Mouse (Mus musculus) hindbrain, embryonic 13.5 days (tissue): Measurements from ENCODE around the gene Adora1. TPM values are rescaled to one million over a fixed set of nuclear protein-coding genes. Genes with fewer than 3 reads are reported as not detected.
A peak's percentile ranks its signal among the peaks of the same experiment; 100 is the strongest.

Source experiments
- ATAC-seq: fragments of 200-750 bp; cut with Nextera tagmentation; 2 replicates; pipeline ENCODE4 v1.8.0; 2017; ENCODE audit warnings: moderate TSS enrichment; ENCODE audit not compliant: low FRiP score
- H3K27ac ChIP-seq: fragments of 300-500 bp; sonication (generic); 2 replicates; pipeline ENCODE4 v1.5.1; 2015; ENCODE audit warnings: inconsistent platforms, mild to moderate bottlenecking, moderate library complexity
- H3K27me3 ChIP-seq: fragments of 300-500 bp; sonication (generic); 2 replicates; pipeline ENCODE4 v1.6.1; 2015; ENCODE audit warnings: mild to moderate bottlenecking, inconsistent platforms
- H3K36me3 ChIP-seq: fragments of 300-500 bp; sonication (generic); 2 replicates; pipeline ENCODE4 v1.6.1; 2015; ENCODE audit warnings: mild to moderate bottlenecking, inconsistent platforms
- H3K4me1 ChIP-seq: fragments of 300-500 bp; sonication (generic); replicated peaks from 2 replicates; pipeline ENCODE4 v1.6.1; 2015; ENCODE audit warnings: inconsistent platforms
- H3K4me2 ChIP-seq: fragments of 300-500 bp; sonication (generic); 2 replicates; pipeline ENCODE4 v1.6.1; 2015; ENCODE audit warnings: inconsistent platforms, mild to moderate bottlenecking, moderate library complexity
- H3K4me3 ChIP-seq: fragments of 300-500 bp; sonication (generic); 2 replicates; pipeline ENCODE4 v1.5.1; 2015; ENCODE audit warnings: mild to moderate bottlenecking, inconsistent platforms
- H3K9ac ChIP-seq: fragments of 300-500 bp; sonication (generic); 2 replicates; pipeline ENCODE4 v1.6.1; 2015; ENCODE audit warnings: mild to moderate bottlenecking, inconsistent platforms
- H3K9me3 ChIP-seq: fragments of 300-500 bp; sonication (generic); 2 replicates; pipeline ENCODE4 v1.6.1; 2016; ENCODE audit warnings: inconsistent platforms
- WGBS: fragments of 180-500 bp; shearing (Covaris S2); methylation state at CpG from one replicate; pipeline ENCODE4 v1.1.7; 2015; 5-methylcytosine and 5-hydroxymethylcytosine counted together
- polyA plus RNA-seq: library from polyadenylated mRNA; unstranded; fragments of >200 nt; fragmentation: Nextera tagmentation; extraction: Ambion mirVana; gene quantifications from 2 replicates; pipeline ENCODE4 v1.2.1, GENCODE M21; 2015

Gene Adora1
- polyA plus RNA-seq, 1 experiment from 2014 or later = 10.2 TPM

GRCm38 (mm10) chr1:134234455-134235390 lies 508 bp downstream of the Adora1 start:
- no peaks in the 10 kb centered on the region for H3K9me3 ChIP-seq
- H3K4me1 ChIP-seq = peaks cover 46% of the 10 kb centered on the region
- H3K9ac ChIP-seq = peak overlapping the region; percentile 74
- H3K27ac ChIP-seq = peak overlapping the region; percentile 35; the same call in 1 of the 2 replicates
- peak; percentile 65 for ATAC-seq
- peak overlapping the region; percentile 52 for H3K4me3 ChIP-seq
- H3K4me2 ChIP-seq = peak overlapping the region; percentile 86
- H3K36me3 ChIP-seq = no peaks in the 10 kb centered on the region
- H3K27me3 ChIP-seq = peaks cover 57% of the 10 kb centered on the region
- WGBS = under 1% methylated on average over 41 of the region's 41 CpGs

DNA sequence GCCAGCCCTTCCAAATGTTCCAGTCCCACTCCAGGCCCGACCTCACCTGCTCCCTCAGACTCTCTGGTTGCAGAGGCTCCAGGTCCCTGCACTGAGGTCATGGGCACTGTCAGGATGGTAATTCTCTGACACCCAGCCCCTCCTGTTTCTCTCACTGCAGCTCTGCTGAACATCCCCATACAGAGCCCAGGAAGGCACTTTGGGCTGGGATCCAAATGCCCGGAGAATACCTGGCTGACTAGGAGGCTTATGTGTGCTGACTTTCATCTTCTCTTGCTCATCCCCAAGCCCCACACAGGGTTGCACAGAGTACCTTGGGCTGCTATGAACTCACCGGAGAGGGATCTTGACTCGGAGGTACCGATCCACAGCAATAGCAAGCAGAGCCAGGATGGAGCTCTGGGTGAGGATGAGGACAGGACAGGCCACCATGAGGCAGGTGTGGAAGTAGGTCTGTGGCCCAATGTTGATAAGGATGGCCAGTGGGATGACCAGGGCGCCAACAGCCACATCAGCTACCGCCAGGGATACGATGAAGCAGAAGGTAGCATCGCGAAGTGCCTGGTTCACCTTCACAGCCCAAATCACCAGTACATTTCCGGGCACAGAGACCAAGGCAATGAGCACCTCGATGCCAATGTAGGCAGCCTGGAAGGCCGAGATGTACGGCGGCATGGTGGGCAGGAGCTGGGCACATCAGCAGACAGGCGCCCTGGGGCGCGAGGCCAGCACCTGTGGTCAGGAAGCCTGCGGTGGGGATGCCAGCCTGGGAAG lies 1.4 kb downstream of the Adora1 start:
- no peak for ATAC-seq
- peak overlapping the region; percentile 52 for H3K4me3 ChIP-seq
- peaks cover 46% of the 10 kb centered on the region for H3K4me1 ChIP-seq
- peak overlapping the region; percentile 74 for H3K9ac ChIP-seq
- H3K27me3 ChIP-seq = peaks cover 53% of the 10 kb centered on the region
- 48% methylated on average over 19 of the region's 19 CpGs for WGBS
- H3K36me3 ChIP-seq = no peaks in the 10 kb centered on the region
- no peaks in the 10 kb centered on the region for H3K9me3 ChIP-seq
- peak overlapping the region; percentile 86 for H3K4me2 ChIP-seq
- H3K27ac ChIP-seq = no peak overlapping the region

GRCm38 (mm10) chr1:134232778-134233531 lies 2.3 kb downstream of the Adora1 start:
- Histone ChIP-seq H3K9ac (peak overlapping the region; percentile 74), H3K27me3 (peaks cover 53% of the 10 kb centered on the region), H3K4me1 (peaks cover 46% of the 10 kb centered on the region), H3K4me2 (peak overlapping the region; percentile 86), H3K36me3 (no peaks in the 10 kb centered on the region), H3K4me3 (peak overlapping the region; percentile 52; the same call in 1 of the 2 replicates), H3K9me3 (no peaks in the 10 kb centered on the region), H3K27ac (peak overlapping the region; percentile 67; the same call in 1 of the 2 replicates)
- peak; percentile 29; the same call in 1 of the 2 replicates for ATAC-seq
- 46% methylated on average over 12 of the region's 12 CpGs for WGBS

- Histone ChIP-seq H3K4me1 (peaks cover 46% of the 10 kb centered on the region), H3K4me2 (peak overlapping the region; percentile 86), H3K27me3 (peaks cover 50% of the 10 kb centered on the region), H3K9ac (peak overlapping the region; percentile 43; the same call in 1 of the 2 replicates), H3K36me3 (no peaks in the 10 kb centered on the region), H3K27ac (peak overlapping the region; percentile 67; the same call in 1 of the 2 replicates), H3K9me3 (no peaks in the 10 kb centered on the region), H3K4me3 (no peak overlapping the region)
- ATAC-seq = no peak
- WGBS = 67% methylated on average over 8 of the region's 8 CpGs
Measured at GRCm38 (mm10) chr1:134232326-134232725, 2.9 kb downstream of the Adora1 start.

DNA sequence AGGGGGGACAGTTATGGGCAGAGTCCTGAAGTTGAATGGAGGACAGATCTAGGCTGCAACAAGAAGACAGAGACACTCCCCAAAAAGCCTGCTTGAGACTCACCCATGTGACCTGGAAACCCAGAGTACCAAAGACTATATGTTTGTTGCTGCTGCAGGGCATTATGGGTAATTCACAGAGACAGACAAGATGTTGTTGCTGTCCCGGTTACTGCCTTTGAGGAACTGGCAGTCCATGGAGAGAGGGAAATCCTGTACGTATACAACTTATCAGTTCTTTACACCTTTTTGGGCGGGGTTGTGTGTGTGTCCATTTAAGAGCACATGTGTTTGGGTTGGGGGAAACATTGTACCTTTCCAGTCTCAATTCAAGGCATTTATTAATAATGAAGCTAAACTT lies 3.5 kb downstream of the Adora1 start:
- 67% methylated on average over 3 of the region's 3 CpGs for WGBS
- peaks cover 46% of the 10 kb centered on the region for H3K4me1 ChIP-seq
- no peak for ATAC-seq

GRCm38 (mm10) chr1:134231270-134231669 lies 4.0 kb downstream of the Adora1 start:
- Histone ChIP-seq H3K4me2 (no peak overlapping the region), H3K36me3 (no peaks in the 10 kb centered on the region), H3K9me3 (no peaks in the 10 kb centered on the region), H3K4me3 (no peak overlapping the region), H3K9ac (no peak overlapping the region), H3K4me1 (peaks cover 46% of the 10 kb centered on the region), H3K27me3 (peaks cover 39% of the 10 kb centered on the region), H3K27ac (no peak overlapping the region)
- WGBS = 89% methylated on average over 3 of the region's 3 CpGs
- no peak for ATAC-seq

More for the DNA sequence above, 3.5 kb downstream of the Adora1 start:
- no peaks in the 10 kb centered on the region for H3K9me3 ChIP-seq
- H3K4me2 ChIP-seq = no peak overlapping the region
- H3K36me3 ChIP-seq = no peaks in the 10 kb centered on the region
- H3K27ac ChIP-seq = no peak overlapping the region
- no peak overlapping the region for H3K4me3 ChIP-seq
- no peak overlapping the region for H3K9ac ChIP-seq
- peaks cover 44% of the 10 kb centered on the region for H3K27me3 ChIP-seq

DNA sequence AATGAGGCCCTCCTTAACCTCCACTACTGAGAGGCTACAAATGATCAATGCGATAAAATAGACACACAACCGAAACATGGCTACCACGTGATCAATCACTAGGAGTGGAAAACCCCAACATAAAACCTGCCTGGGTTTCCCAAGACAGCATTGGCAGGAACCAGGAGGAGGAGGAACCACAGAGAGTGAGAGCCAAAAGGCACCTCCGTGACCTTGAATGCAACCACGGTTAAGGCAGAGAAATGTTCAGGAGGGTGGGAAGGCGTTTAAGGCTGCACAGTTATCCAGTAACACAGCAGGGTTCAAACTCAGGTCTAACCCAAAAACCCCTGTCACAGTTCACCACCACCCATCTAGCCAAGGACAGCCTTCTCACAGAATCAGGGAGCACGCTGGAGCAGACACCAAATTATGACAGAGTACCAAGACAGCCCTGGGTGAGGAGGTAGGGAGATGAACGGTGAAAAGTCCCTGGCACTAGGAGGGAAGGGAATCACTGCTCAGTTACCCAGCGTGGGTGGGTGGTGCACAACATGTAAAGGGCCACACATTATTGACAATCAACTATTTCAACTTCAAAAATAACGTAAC lies 4.5 kb downstream of the Adora1 start:
- no peak for ATAC-seq
- no peak overlapping the region for H3K9ac ChIP-seq
- H3K27ac ChIP-seq = no peak overlapping the region
- no peak overlapping the region for H3K4me2 ChIP-seq
- H3K9me3 ChIP-seq = no peaks in the 10 kb centered on the region
- H3K27me3 ChIP-seq = peaks cover 34% of the 10 kb centered on the region
- no peak overlapping the region for H3K4me3 ChIP-seq
- H3K36me3 ChIP-seq = no peaks in the 10 kb centered on the region
- WGBS = 87% methylated on average over 10 of the region's 10 CpGs
- H3K4me1 ChIP-seq = peaks cover 40% of the 10 kb centered on the region

GRCm38 (mm10) chr1:134229806-134230575 lies 5.2 kb downstream of the Adora1 start:
- Histone ChIP-seq H3K27me3 (peaks cover 27% of the 10 kb centered on the region), H3K27ac (no peak overlapping the region), H3K4me2 (no peak overlapping the region), H3K9me3 (no peaks in the 10 kb centered on the region), H3K4me3 (no peak overlapping the region), H3K4me1 (peaks cover 33% of the 10 kb centered on the region), H3K9ac (no peak overlapping the region), H3K36me3 (no peaks in the 10 kb centered on the region)
- no peak for ATAC-seq
- 81% methylated on average over 5 of the region's 5 CpGs for WGBS

- peaks cover 2% of the 10 kb centered on the region; the same call in 1 of the 2 replicates for H3K4me1 ChIP-seq
- H3K27me3 ChIP-seq = peaks cover 4% of the 10 kb centered on the region; the same call in 1 of the 2 replicates
- H3K4me3 ChIP-seq = no peak overlapping the region
- no peaks in the 10 kb centered on the region for H3K36me3 ChIP-seq
- 81% methylated on average over 8 of the region's 8 CpGs for WGBS
- no peak overlapping the region for H3K4me2 ChIP-seq
- no peak overlapping the region for H3K27ac ChIP-seq
- H3K9ac ChIP-seq = no peak overlapping the region
- no peaks in the 10 kb centered on the region for H3K9me3 ChIP-seq
- no peak for ATAC-seq
Measured at GRCm38 (mm10) chr1:134226739-134227138, 8.5 kb downstream of the Adora1 start.

- no peak overlapping the region for H3K9ac ChIP-seq
- no peak overlapping the region for H3K4me3 ChIP-seq
- no peak overlapping the region for H3K4me2 ChIP-seq
- H3K36me3 ChIP-seq = no peaks in the 10 kb centered on the region
- no peaks in the 10 kb centered on the region for H3K4me1 ChIP-seq
- H3K27ac ChIP-seq = no peak overlapping the region
- ATAC-seq = no peak
- peaks cover under 1% of the 10 kb centered on the region; the same call in 1 of the 2 replicates for H3K27me3 ChIP-seq
- H3K9me3 ChIP-seq = no peaks in the 10 kb centered on the region
- 92% methylated on average over 5 of the region's 5 CpGs for WGBS
Measured at GRCm38 (mm10) chr1:134225375-134225774, 9.9 kb downstream of the Adora1 start.
